Mouse (Mus musculus): ENCODE results near the gene Rhob. TPM values are rescaled to one million over a fixed set of nuclear protein-coding genes. Genes with fewer than 3 reads are reported as not detected.
"Not testable (repeated sequence)": the region's sequence is repeated elsewhere in the genome, so short reads cannot be mapped to it uniquely, and the experiment has no call there.

Gene Rhob
- total RNA-seq, 2 experiments from 2014 or later: 50.7 to 56.4 TPM

DNA sequence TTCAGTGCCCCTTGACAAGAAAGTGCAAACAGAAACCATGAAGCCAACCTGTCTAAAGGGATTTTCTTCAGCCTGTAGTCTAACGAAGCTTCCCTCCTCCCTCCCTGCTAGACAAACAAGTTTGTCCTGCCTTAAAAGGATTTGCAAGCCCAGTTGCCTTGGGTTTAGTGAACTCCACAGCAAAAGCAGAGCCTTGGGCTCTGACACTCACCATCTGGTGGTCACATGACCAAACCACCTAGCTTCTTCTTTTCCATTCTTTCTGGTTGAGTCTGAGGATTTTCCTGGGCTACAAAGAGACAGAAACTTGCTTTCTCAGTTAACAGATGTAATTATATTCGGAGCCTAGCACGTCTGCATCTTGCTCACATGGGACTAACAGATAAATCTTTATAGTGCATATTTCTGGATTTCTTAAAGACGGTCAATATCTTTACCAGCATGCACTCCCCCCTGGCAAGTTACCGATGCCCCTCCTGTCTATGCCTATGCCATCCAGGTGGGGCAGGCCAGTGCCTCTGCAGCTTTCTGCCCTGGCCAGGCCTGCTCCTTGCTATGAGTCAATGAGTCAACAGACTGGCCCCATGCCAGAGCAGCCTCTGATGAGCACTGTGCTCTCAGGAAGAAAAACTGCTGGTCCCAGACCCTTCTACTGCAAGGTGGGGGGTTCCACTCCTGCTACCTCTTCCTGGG, 11.7 kb downstream of the Rhob start:
- peak in 1 of 2 experiments; percentile 54 for DNase-seq
- intact Hi-C loops (cut with DNase I): loop anchor here (5.0 kb wide), 1 partner anchor 36 kb away; no protein-coding TSS in a partner anchor

DNA sequence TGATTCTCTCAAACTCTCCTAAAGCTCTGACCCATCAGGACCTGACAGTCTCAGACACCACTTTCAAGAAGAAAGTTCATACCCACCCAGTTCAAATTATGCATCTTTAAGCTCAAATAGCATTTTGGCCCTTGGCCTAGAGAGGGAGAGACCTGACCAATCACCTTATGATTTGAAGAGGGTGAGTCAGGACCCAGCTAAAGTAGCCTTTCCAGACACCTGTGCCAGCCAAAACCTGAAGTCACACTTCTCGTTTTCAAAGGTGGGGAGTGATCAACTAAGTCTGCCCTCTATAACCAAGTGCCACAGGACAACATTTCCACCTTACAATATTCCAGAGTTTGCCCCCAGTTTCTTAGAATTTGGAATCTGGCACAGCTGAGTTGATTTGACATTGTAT, 12.5 kb downstream of the Rhob start:
- intact Hi-C loops (cut with DNase I): loop anchor here (5.0 kb wide), 1 partner anchor 35 kb away; no protein-coding TSS in a partner anchor
- DNase-seq: no peak

DNA sequence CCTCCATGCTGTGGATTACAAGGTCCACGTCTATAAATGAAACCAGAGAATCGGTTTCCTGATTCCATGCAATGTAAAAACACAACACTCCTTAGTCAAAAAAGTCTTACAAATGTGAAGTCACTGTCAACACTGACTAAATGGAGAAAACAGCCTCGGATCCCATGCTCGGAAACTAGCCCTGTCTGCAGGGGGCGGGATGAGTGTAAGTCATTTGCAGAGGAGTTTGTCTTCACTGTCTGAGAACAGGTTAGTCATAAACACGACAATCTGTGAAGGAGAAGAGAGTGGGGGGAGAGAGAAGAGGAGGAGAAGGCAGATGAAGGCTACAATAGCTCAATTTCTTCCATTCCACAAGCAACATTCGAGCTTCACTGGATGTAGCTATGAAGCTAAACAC, 14.6 kb downstream of the Rhob start:
- no peak for DNase-seq
- intact Hi-C loops (cut with DNase I): loop anchor here (5.0 kb wide), 1 partner anchor 33 kb away; no protein-coding TSS in a partner anchor

DNA sequence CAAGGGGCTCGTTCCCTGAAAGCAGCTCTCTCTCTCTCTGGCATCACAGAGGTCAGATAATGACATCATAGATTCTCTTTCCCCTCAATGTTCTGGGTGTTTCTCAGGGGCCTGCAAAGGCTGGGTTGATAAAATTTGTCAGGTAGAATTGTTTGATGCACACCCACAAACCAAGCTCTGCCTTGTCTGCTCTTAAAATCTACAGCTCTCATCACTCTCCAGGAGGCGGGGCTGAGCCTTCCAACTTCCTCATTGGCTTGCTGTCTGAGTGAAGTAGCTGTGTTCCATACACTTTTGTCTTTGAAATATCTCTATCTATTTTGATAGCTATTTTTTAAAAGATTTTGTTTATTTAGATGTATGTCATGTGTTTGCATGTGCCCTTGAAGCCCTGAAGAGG, 17.6 kb downstream of the Rhob start:
- intact Hi-C loops (cut with DNase I): no loop called here
- DNase-seq: no peak

DNA sequence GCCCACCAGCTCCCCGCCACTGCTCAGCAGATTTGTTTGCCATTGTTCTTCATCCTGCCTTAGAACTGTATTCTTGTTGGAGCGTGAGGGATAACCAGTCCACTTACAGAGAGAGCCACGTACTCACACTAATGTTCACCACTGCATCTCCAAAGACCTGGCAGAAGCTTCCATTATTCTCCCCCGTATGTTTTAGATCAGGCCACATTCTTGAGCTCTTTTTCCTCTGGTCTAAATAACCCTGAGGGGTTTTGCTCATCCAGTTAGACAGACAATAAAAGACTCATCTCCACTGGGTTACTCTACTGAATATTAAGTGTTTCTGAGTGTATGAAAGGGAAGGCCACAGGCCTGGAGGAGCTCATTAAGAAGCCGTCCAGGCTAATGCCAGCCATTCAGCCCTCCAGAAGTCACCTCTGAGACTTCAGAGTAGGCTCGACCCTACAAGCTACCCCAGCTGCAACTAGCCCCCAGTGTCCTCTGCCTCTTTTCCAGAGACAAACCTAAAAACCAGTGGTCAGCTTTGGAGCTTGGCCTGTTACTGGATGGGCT, 24.9 kb downstream of the Rhob start:
- intact Hi-C loops (cut with DNase I): no loop called here
- no peak for DNase-seq

DNA sequence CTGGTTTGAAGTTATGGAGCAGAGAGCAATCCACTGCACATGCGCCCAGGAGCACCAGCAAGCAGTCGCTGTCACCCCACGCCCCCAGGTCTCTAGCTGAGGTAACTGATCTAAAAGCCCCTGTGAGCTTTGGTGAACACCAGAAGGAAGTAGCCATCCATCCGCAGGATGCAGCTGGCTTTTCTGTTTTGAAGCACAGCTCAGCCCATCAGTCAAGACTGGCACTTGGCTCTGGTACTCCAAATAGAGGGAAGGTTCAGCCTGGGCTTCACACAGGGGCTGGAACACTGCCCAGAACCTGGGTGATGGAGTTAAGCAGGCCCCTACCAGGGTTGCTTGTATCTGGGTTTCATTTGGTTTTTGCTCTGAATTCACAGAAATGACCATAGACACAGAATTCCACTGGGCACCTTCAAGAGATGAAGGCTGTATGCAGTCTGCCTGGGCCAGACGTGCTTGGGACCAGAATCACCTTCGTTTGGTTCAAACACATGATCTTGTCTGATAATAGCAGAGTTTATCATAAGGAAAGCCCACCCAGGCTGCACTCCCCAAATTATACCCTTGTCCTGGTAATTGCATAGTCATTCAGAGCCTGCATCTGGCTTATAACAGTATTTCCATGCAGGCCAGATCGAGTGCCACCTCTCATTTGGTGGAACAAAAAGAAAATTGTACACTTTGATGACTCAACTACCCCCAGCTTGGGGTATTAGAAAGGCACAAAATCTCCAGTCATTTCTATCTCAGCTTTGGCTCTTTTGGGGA, 27.0 kb downstream of the Rhob start:
- no peak for DNase-seq
- intact Hi-C loops (cut with DNase I): no loop called here

DNA sequence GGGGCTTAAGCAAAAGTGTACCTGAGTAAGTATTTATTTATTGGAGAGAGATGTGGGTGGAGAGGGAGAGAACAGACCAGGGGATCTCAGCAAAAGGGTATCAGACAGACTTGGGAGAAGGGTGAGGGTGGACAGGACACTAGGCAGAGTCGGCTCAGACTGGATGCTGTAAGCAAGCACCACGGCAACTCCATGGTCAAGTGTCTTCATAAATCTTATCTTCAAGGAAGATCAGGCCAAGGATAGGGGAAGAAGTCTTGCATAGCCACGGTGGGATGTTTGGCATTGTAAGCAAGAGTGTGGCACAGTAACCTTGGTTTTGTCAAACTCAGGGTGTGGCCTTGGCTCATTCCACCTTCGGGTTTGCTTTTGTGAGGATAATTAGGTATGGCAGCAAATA, 27.8 kb downstream of the Rhob start:
- intact Hi-C loops (cut with DNase I): no loop called here
- DNase-seq: no peak

DNA sequence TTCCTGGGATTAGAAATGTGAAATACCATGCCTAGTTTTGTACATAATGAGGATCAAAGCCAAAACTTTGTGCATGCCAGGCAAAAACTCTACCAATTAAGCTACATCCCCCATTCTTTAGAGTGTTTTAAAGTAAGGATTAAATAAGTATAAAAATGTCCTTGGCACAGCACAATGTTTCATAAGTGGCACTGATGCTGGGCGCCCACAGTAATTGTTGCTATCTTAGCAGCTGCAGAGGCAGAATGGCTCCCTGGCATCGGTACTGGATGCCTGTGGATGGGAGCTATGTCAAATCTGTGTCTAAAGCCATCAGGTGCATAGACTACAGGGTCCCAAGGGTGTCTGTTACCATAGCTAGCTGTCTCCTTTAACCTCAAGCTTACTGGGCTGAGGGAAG, 28.8 kb downstream of the Rhob start:
- intact Hi-C loops (cut with DNase I): no loop called here
- no peak for DNase-seq

DNA sequence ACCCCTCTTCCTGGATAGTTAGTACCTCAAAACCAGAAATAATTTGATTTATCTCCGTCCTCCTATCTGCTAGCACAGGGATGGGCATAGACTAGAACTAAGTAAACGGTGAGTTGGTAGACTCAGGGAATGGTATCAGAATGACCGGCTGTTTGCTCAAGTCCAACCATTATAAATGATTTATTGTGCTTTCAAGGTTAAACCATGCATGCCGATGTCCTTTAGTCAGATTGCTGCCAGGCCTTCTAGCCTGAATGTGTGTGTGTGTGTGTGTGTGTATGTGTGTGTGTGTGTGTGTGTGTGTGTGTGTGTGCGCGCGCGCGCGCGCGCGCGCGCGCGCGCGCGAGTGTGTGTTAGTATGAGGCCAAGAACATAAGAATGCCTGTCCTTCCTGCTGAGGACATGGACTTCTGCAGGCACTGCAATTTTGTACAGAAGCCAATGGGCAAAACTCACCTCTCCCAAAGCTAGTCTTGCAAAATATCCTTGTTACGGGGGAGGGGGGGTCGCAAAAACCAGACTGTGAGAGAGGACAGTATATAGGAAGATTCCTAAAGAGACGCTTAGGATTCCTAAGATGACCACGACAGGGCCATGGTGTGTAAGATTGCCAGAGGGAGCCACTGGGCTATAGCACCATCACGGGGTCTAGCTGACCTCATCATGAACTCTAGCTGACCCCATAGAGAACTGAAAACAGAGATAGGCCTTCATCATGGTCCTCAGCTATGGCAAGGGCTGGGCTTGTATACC, 29.9 kb downstream of the Rhob start:
- intact Hi-C loops (cut with DNase I): no loop called here
- DNase-seq: no peak

DNA sequence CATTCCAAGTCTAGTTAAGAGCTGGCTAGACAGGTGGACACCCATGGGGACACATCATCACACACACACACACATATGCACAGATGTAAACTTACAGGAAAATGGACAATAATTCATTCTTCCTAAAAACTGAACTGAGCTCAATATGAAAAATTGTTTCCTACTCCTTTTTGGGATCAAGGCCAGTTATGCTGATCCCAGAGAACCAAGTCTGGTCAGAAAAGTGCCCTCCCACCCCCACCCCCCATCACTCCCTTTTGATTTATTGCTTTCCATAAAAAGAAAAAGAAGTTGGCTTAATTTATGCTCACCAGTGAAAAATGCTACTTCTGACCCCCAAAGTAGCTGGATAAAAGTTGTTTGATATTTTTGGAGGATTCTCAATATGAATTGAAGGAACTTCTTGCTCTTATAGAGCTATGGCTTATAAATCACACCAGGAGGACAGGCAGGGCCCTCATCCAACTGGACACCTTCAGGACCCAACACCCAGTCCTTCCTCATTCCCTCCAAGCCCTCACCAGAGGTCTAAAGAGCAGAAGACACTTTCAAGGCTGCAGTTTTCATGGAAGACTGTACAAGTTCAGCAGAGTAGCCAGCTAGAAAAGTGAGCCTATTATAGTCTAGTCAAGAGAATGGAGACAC, 31.5 kb downstream of the Rhob start:
- intact Hi-C loops (cut with DNase I): no loop called here
- no peak for DNase-seq

DNA sequence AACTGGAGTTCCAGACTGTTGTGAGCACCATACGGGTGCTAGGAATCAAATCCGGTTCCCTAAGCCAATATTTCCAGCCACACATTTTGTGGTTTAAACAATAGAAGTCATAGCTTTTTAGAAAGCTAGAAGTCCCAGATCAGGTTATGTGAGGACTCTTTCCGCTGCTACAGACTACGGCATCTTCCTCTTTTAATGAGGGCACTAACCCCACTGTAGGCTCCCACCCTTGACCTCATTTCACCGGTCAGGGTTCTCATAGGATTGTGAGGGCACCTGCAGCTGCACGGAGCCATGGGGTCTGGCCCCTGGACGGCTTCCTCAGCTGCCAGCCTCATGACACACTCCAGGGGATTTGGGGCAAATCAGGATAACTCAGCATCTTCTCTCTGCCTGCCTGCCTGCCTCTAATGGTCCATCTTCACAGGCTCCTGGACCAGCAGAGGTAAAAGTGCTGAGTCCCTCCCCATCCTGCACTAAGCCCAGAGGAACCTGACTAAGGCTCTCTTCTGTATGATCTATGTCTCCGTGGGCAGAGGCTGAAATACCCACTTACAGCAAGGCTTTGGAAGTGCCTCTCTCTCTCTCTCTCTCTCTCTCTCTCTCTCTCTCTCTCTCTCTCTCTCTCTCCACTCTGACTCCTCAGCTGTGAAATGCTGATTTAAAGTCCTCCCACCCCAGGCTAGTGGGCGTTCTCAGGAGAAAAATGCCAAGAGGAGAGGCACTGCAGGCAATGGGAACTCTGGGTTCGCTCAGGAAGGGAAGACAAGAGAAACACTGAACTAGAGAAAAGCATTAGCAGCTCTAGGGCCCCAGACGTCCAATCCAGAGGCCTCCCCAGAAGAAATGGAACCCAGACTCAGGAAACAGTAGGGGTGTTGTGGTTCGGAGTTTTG, 32.5 kb downstream of the Rhob start:
- intact Hi-C loops (cut with DNase I): no loop called here
- DNase-seq: no peak

DNA sequence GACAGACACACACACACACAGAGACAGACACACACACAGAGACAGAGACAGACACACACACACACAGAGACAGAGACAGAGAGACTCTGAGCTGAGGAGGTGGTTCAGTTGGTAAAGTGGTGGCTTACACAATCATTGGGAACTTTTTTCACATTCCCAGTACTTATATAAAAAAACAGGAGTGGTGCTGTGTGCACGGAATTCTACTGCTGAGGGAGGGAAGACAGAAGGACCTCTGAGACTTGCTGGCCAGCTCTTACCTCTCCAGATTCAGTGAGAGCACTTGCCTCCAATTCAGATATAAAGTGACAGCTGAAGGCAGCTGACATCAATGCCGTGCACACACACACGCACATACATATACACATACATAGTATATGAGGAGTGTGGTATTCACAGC, 34.1 kb downstream of the Rhob start:
- intact Hi-C loops (cut with DNase I): no loop called here
- DNase-seq: no peak

DNA sequence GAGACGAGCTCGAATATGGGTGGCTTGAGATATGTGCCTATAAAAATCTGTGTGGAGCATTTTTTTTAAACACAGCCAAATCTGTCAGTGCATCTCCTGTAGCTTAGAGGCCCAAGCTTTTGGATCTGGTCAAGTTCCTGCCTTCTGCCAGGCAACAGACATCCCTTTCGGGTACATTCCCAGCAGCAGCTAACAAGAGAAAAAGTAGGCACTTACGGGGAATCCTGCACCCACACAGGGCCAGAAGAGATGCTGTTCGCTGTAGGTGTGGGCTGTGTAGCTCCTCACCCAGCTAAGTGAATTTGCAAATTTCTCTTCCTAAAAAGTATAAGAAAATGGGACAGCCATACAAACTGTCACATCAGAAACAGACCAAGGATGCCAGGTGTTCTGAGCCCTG, 34.8 kb downstream of the Rhob start:
- intact Hi-C loops (cut with DNase I): no loop called here
- DNase-seq: no peak

DNA sequence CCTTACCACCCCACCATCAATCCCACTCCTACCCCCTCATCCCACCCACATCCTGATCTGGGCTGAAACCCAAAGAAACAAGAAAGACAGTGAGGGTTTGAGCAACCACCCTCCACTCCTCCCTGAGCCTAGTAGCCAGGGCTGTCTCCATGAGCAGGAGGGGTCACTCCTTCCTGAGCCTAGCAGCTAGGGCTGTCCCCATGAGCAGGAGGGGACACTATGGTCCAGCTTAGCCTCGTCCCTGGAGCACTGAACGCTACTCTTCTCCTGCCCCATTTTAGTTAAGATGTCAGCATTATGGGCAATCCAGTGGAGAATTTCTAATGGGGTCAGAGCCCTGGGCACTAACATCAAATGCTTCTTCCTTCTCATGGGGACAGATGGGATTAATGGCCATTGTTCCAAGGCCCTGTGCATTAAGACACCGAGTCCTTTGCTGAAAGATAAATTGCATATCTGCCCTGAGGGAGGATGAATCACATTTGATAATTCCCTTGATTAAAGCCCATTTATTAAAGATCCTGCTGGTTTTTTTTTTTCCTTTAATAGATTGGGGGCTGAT, 36.1 kb downstream of the Rhob start:
- no peak for DNase-seq
- intact Hi-C loops (cut with DNase I): no loop called here

DNA sequence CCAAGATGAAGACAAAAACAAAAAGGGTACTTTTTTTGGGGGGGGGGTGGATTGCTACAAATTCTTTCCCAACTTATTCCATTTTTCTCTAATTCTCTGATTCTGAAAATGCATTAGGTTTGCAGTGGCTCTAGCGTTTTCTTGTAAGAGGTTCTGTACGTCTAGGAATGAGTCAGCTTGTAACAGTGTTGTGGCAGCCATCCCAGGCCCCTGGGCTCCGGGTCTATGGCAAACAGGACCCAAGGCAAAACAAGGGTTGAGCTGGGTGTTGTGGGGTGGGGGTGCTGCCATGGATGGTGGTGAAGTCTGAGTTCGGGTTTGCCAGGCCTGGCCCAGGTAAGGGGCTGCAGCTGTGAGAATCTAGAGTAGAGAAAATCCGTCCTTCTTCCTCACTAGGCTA, 37.3 kb downstream of the Rhob start:
- intact Hi-C loops (cut with DNase I): no loop called here
- DNase-seq: no peak

DNA sequence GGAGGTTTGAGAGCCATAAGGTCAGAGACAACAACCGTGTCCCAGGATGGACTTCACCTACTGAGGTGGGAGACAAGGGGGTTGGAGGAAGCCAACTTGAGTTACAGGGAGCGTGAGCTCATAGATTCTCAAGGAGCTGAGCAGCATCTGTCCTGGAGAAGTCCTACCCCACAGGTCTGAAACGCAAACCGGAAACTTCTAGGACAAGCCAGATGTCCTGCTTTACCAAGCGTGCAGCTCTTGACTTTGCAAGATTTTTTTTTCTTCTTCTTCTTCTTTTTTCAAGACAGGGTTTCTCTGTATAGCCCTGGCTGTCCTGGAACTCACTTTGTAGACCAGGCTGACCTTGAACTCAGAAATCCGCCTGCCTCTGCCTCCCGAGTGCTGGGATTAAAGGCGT, 38.2 kb downstream of the Rhob start:
- intact Hi-C loops (cut with DNase I); DNase-seq: not testable (repeated sequence)

DNA sequence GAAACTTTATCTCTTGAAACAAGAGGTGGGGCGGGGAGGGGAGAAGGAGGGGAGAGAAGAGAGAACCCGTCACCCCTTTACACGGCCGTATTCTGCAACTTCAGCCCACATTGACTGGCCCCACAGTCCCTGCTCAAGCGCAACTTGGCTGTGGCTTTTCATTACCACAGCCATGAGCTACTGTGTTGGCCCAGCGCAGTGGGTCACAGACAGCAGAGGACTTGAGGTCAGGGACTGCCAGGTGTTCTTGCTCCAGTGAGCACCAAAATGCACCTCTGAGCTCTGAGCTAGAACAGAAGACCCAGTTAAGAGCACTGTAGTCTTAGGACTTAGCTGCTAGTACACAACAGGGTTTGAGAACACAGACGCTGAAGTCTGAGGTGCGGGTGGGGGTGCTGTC, 41.4 kb downstream of the Rhob start:
- DNase-seq: no peak
- intact Hi-C loops (cut with DNase I): no loop called here

DNA sequence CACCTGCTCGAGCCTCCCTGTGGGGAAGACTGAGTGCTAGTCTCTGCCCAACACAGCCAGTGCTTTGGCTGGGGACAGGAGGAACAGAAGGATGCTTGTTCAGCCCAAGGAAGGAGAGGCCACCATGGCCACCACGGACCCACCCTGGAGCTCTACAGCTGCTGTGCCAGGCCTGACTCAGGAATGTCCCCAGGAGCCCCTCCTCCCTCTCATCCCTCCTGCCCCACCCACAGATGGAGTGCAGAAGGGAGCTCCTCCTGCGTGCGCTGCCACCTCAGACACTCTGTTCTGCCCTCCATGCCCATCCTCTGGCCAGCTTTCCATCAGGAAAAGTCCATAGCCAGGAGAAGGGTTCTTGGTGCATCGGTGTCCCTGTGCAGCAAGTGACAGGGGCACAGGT, 42.8 kb downstream of the Rhob start:
- no peak for DNase-seq
- intact Hi-C loops (cut with DNase I): no loop called here

DNA sequence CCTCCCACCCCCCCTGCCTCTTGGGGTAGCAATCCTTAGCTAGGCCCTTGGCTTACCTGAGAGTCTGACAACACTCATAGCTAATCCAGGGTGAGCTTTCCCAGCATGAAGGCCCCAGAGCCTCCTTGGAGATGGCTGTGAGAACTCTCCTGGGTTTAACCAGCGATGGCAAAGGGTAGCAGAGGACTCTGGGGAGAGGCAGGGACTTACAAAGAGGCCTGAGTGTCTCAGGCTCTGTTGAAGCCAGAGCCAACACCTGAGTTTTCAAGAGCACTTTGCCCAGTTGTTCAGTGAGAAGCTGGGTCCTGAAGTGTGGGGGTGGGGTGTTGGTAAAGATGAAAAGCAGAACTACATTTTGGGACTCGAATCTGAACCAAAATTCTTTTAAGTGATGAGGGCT, 44.8 kb downstream of the Rhob start:
- no peak for DNase-seq
- intact Hi-C loops (cut with DNase I): no loop called here

Data from gastrocnemius, postnatal 36 days (tissue).